Mouse (Mus musculus) myocyte (in vitro differentiated cells): ENCODE data around the gene Cdkl5. TPM values are rescaled to one million over a fixed set of nuclear protein-coding genes. Genes with fewer than 3 reads are reported as not detected.

Source experiments
- H3K27me3 ChIP-seq: one replicate; pipeline ENCODE4 v1.6.1; 2011; ENCODE audit not compliant: control insufficient read depth, insufficient read depth, insufficient read length
- H3K36me3 ChIP-seq: one replicate; pipeline ENCODE4 v1.6.1; 2011; ENCODE audit not compliant: control insufficient read depth, insufficient read depth
- H3K4me2 ChIP-seq: one replicate; pipeline ENCODE4 v1.6.1; 2011; ENCODE audit warnings: low read depth, control low read depth
- H3K4me3 ChIP-seq: one replicate; pipeline ENCODE4 v1.5.1; 2011; ENCODE audit warnings: mild to moderate bottlenecking, control low read depth, moderate library complexity
- H3K79me2 ChIP-seq: one replicate; pipeline ENCODE4 v1.6.1; 2011; ENCODE audit not compliant: control insufficient read depth, insufficient read depth
- H3ac ChIP-seq: one replicate; pipeline ENCODE4 v1.6.1; 2011; ENCODE audit not compliant: control insufficient read depth, insufficient read length
- CEBPB ChIP-seq: IDR thresholded peaks from 2 replicates; pipeline ENCODE4 v1.6.1; 2011; ENCODE audit warnings: mild to moderate bottlenecking, moderate library complexity; ENCODE audit not compliant: poor library complexity, insufficient read depth, severe bottlenecking
- E2F4 ChIP-seq: IDR thresholded peaks from one replicate; pipeline ENCODE4 v1.6.1; 2011; ENCODE audit warnings: mild to moderate bottlenecking, control low read depth, moderate library complexity; ENCODE audit not compliant: insufficient read depth
- MAX ChIP-seq: IDR thresholded peaks from one replicate; pipeline ENCODE4 v1.6.1; 2011; ENCODE audit warnings: low read depth, mild to moderate bottlenecking, control low read depth
- MYOD1 ChIP-seq, 3 experiments: IDR thresholded peaks; one replicate each; pipeline ENCODE4 v1.6.1; 2011; ENCODE audit warnings: control low read depth in 2 of 3, low read depth in 2 of 3, mild to moderate bottlenecking in 2 of 3, moderate library complexity in 1 of 3; ENCODE audit not compliant: insufficient read length in 2 of 3, control insufficient read depth in 1 of 3
- MYOG ChIP-seq, 3 experiments: IDR thresholded peaks; one replicate each; pipeline ENCODE4 v1.6.1; 2011; ENCODE audit warnings: control low read depth in 2 of 3, low read depth in 2 of 3, mild to moderate bottlenecking in 2 of 3; ENCODE audit not compliant: insufficient read length in 2 of 3, control insufficient read depth in 1 of 3, insufficient read depth in 1 of 3
- POLR2A ChIP-seq: IDR thresholded peaks from one replicate; pipeline ENCODE4 v1.6.1; 2011; ENCODE audit warnings: low read depth, mild to moderate bottlenecking, control low read depth, moderate library complexity; ENCODE audit not compliant: insufficient read length
- POLR2AphosphoS2 ChIP-seq: IDR thresholded peaks from one replicate; pipeline ENCODE4 v1.6.1; 2011; ENCODE audit warnings: low read depth, control low read depth; ENCODE audit not compliant: insufficient read length
- REST ChIP-seq: IDR thresholded peaks from one replicate; pipeline ENCODE4 v1.6.1; 2011; ENCODE audit warnings: mild to moderate bottlenecking, control low read depth, moderate library complexity; ENCODE audit not compliant: insufficient read depth, insufficient read length
- SRF ChIP-seq: IDR thresholded peaks from one replicate; pipeline ENCODE4 v1.6.1; 2011; ENCODE audit warnings: low read depth; ENCODE audit not compliant: control insufficient read depth, insufficient read length
- TCF12 ChIP-seq: IDR thresholded peaks from one replicate; pipeline ENCODE4 v1.6.1; 2011; ENCODE audit warnings: mild to moderate bottlenecking, control low read depth; ENCODE audit not compliant: poor library complexity, insufficient read depth, severe bottlenecking
- TCF3 ChIP-seq: IDR thresholded peaks from one replicate; pipeline ENCODE4 v1.6.1; 2011; ENCODE audit warnings: low read depth, control low read depth; ENCODE audit not compliant: insufficient read length
- USF1 ChIP-seq: IDR thresholded peaks from one replicate; pipeline ENCODE4 v1.6.1; 2011; ENCODE audit warnings: low read depth, mild to moderate bottlenecking, control low read depth, moderate library complexity
- polyA plus RNA-seq: library from polyadenylated mRNA; unstranded; fragments of >200 nt; fragmentation: generic; extraction: Trizol; gene quantifications from one replicate; pipeline ENCODE4 v1.2.1, GENCODE M21; 2012; ENCODE audit warnings: missing spikeins

Gene Cdkl5
- polyA plus RNA-seq, 1 experiment = 0.43 TPM

GRCm38 (mm10) chrX:160866576-160866975, 127.9 kb downstream of the Cdkl5 start:
- H3K4me3 ChIP-seq = no peak overlapping the region
- TF ChIP-seq POLR2A (no peak), TCF3 (no peak), POLR2AphosphoS2 (no peak), E2F4 (no peak), MAX (no peak), MYOG (IDR thresholded peaks at IDR 0.05; ENCODE audit: control insufficient read depth in 1 of 3, insufficient read depth in 1 of 3, insufficient read length in 2 of 3, low read depth in 2 of 3) (no peak), MYOD1 (IDR thresholded peaks at IDR 0.05; ENCODE audit: control insufficient read depth in 1 of 3, insufficient read length in 2 of 3, low read depth in 2 of 3) (no peak), TCF12 (no peak), SRF (no peak), USF1 (no peak), REST (no peak), CEBPB (no peak)
- no peaks in the 10 kb centered on the region for H3K36me3 ChIP-seq
- H3K4me2 ChIP-seq = no peak overlapping the region
- no peaks in the 10 kb centered on the region for H3K79me2 ChIP-seq
- H3ac ChIP-seq = no peak overlapping the region
- no peaks in the 10 kb centered on the region for H3K27me3 ChIP-seq

DNA sequence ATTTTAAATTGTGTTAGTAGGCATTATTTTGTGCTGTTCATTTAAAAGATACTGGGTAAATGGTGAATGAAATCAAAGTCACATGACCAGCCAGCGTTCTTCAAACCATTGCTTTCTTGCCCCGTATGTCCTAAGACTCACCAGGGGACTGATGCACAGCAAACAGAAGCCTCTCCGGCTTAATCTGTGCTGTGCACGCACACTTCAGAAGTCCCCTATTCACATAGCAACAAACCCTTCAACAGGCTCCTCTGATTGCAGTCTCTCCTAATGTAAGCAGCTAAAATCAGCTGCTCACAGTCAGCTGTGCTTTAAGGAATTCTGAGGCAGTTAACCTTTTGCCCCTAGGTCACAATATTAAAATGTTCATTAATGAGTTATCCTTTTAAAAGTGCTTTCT, 129.5 kb downstream of the Cdkl5 start:
- H3K36me3 ChIP-seq = no peaks in the 10 kb centered on the region
- no peaks in the 10 kb centered on the region for H3K27me3 ChIP-seq
- H3ac ChIP-seq = no peak overlapping the region
- H3K79me2 ChIP-seq = no peaks in the 10 kb centered on the region
- TF ChIP-seq POLR2AphosphoS2 (no peak), MYOD1 (IDR thresholded peaks at IDR 0.05; ENCODE audit: control insufficient read depth in 1 of 3, insufficient read length in 2 of 3, low read depth in 2 of 3) (no peak), MYOG (IDR thresholded peaks at IDR 0.05; ENCODE audit: control insufficient read depth in 1 of 3, insufficient read depth in 1 of 3, insufficient read length in 2 of 3, low read depth in 2 of 3) (no peak), USF1 (no peak), TCF12 (no peak), POLR2A (no peak), MAX (no peak), REST (no peak), E2F4 (no peak), CEBPB (no peak), TCF3 (no peak)
- no peak overlapping the region for H3K4me3 ChIP-seq
- no peak overlapping the region for H3K4me2 ChIP-seq

DNA sequence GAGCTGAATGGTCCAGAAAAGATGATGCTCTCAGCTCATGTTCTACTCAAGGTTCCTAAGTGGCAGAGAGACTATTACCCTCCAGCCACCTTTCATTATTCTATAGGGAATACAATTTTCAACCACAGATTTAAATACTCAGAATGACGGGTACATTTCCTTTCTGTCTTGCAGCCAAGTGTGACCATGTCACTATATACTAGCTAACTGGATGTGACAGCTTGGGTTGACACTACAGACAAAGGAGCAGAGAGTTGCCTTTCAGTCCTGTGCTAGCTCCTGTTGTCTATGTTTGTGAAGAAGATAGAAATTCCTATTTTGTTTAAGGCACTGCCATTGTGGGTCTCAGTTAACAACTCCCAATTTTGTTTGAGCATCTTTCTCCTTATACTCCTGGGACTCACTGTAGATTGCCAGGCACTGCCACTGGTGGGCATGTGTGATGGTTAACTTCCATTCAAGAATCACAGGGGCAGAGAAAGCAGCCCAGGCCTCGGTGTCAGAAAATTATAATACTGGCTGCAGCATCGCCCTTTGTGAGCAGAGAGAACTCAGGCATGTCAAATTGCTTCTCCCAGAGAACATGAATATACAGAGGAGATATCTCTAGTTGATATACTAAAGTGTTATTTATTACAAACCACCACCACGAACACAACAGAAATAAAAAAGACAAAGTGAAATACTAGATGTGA, 130.7 kb downstream of the Cdkl5 start:
- Histone ChIP-seq H3ac (no peak overlapping the region), H3K36me3 (no peaks in the 10 kb centered on the region), H3K4me2 (no peak overlapping the region), H3K4me3 (no peak overlapping the region), H3K27me3 (no peaks in the 10 kb centered on the region), H3K79me2 (no peaks in the 10 kb centered on the region)
- TF ChIP-seq TCF12 = no peak
- TF ChIP-seq USF1 = no peak
- no peak for TF ChIP-seq POLR2A
- TF ChIP-seq POLR2AphosphoS2 = no peak
- no peak for TF ChIP-seq MAX
- TF ChIP-seq MYOD1 (IDR thresholded peaks at IDR 0.05; ENCODE audit: control insufficient read depth in 1 of 3, insufficient read length in 2 of 3, low read depth in 2 of 3) = no peak
- no peak for TF ChIP-seq TCF3
- no peak for TF ChIP-seq CEBPB
- no peak for TF ChIP-seq E2F4
- TF ChIP-seq SRF = no peak
- no peak for TF ChIP-seq REST
- TF ChIP-seq MYOG (IDR thresholded peaks at IDR 0.05; ENCODE audit: control insufficient read depth in 1 of 3, insufficient read depth in 1 of 3, insufficient read length in 2 of 3, low read depth in 2 of 3) = no peak

- Histone ChIP-seq H3K79me2 (no peaks in the 10 kb centered on the region), H3K27me3 (no peaks in the 10 kb centered on the region), H3K4me3 (no peak overlapping the region), H3K4me2 (no peak overlapping the region), H3ac (no peak overlapping the region), H3K36me3 (no peaks in the 10 kb centered on the region)
- TF ChIP-seq TCF12 (no peak), MYOD1 (IDR thresholded peaks at IDR 0.05; ENCODE audit: control insufficient read depth in 1 of 3, insufficient read length in 2 of 3, low read depth in 2 of 3) (no peak), MYOG (IDR thresholded peaks at IDR 0.05; ENCODE audit: control insufficient read depth in 1 of 3, insufficient read depth in 1 of 3, insufficient read length in 2 of 3, low read depth in 2 of 3) (no peak)
These were observed 186.3 kb downstream of the Cdkl5 start for GRCm38 (mm10) chrX:160808226-160808625.
